Mouse (Mus musculus) midbrain, embryonic 16.5 days (tissue): Measurements from ENCODE around the gene Casz1. TPM values are rescaled to one million over a fixed set of nuclear protein-coding genes. Genes with fewer than 3 reads are reported as not detected.

ENCODE experiments used
- ATAC-seq: fragments of 200-750 bp; cut with Nextera tagmentation; 2 replicates; pipeline ENCODE4 v1.8.0; 2017; ENCODE audit warnings: moderate TSS enrichment
- H3K27ac ChIP-seq: fragments of 300-500 bp; sonication (generic); 2 replicates; pipeline ENCODE4 v1.5.1; 2014; ENCODE audit warnings: mild to moderate bottlenecking, low read length, mixed read lengths
- H3K27me3 ChIP-seq: fragments of 300-500 bp; sonication (generic); 2 replicates; pipeline ENCODE4 v1.6.1; 2014; ENCODE audit warnings: low read depth, low read length, mixed read lengths; ENCODE audit not compliant: control insufficient read depth, insufficient read depth
- H3K36me3 ChIP-seq: fragments of 300-500 bp; sonication (generic); 2 replicates; pipeline ENCODE4 v1.6.1; 2014; ENCODE audit warnings: mild to moderate bottlenecking, low read length, moderate library complexity, mixed read lengths; ENCODE audit not compliant: control insufficient read depth, insufficient read depth
- H3K4me1 ChIP-seq: fragments of 300-500 bp; sonication (generic); 2 replicates; pipeline ENCODE4 v1.6.1; 2014; ENCODE audit warnings: mild to moderate bottlenecking, low read length, mixed read lengths; ENCODE audit not compliant: control insufficient read depth, insufficient read depth
- H3K4me2 ChIP-seq: fragments of 300-500 bp; sonication (generic); 2 replicates; pipeline ENCODE4 v1.6.1; 2014; ENCODE audit warnings: mild to moderate bottlenecking, low read length, mixed read lengths
- H3K4me3 ChIP-seq: fragments of 300-500 bp; sonication (generic); 2 replicates; pipeline ENCODE4 v1.5.1; 2014; ENCODE audit warnings: low read depth, mild to moderate bottlenecking, low read length, moderate library complexity, mixed read lengths
- H3K9ac ChIP-seq: fragments of 300-500 bp; sonication (generic); 2 replicates; pipeline ENCODE4 v1.6.1; 2014; ENCODE audit warnings: low read depth, low read length, mixed read lengths
- H3K9me3 ChIP-seq: fragments of 300-500 bp; sonication (generic); replicated peaks from 2 replicates; pipeline ENCODE4 v1.6.1; 2014; ENCODE audit warnings: mild to moderate bottlenecking, low read length, mixed read lengths; ENCODE audit not compliant: control insufficient read depth, poor library complexity, severe bottlenecking
- WGBS: fragments of 180-500 bp; shearing (Covaris S2); extraction: QIAGEN DNeasy Blood & Tissue Kit; methylation state at CpG from one replicate; pipeline ENCODE4 v1.1.7; 2014; 5-methylcytosine and 5-hydroxymethylcytosine counted together
- polyA plus RNA-seq: library from polyadenylated mRNA; unstranded; fragments of >200 nt; fragmentation: Nextera tagmentation; extraction: Ambion mirVana; gene quantifications from 2 replicates; pipeline ENCODE4 v1.2.1, GENCODE M21; 2015

Casz1 gene
- polyA plus RNA-seq, 1 experiment from 2014 or later: 2.6 TPM

DNA sequence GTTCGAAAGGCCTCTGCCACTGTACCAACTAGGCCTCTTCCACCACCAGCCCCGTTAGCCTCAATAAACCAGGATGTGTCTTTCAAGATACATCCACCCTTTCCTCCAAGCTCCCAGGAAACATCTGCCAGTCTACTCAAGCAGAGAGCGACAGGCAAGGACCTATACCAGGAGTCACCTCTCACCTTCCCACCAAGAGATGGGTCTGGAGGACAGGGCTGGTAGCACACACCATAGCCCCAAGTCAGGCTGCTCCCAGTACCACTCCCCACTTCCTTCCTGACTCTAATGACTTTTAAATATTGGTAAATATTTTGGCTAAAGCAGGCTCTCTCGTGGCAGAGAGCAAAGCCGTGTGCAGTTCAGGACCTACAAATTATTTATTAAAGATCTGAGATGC, 77.6 kb downstream of the Casz1 start:
- Histone ChIP-seq H3K9me3 (no peaks in the 10 kb centered on the region), H3K9ac (no peak overlapping the region), H3K27me3 (peaks cover 29% of the 10 kb centered on the region), H3K4me3 (no peak overlapping the region), H3K4me2 (no peak overlapping the region), H3K27ac (no peak overlapping the region), H3K4me1 (peaks cover 21% of the 10 kb centered on the region), H3K36me3 (no peaks in the 10 kb centered on the region; the same call in 1 of the 2 replicates)
- 68% methylated on average over 5 of the region's 5 CpGs for WGBS
- no peak for ATAC-seq

DNA sequence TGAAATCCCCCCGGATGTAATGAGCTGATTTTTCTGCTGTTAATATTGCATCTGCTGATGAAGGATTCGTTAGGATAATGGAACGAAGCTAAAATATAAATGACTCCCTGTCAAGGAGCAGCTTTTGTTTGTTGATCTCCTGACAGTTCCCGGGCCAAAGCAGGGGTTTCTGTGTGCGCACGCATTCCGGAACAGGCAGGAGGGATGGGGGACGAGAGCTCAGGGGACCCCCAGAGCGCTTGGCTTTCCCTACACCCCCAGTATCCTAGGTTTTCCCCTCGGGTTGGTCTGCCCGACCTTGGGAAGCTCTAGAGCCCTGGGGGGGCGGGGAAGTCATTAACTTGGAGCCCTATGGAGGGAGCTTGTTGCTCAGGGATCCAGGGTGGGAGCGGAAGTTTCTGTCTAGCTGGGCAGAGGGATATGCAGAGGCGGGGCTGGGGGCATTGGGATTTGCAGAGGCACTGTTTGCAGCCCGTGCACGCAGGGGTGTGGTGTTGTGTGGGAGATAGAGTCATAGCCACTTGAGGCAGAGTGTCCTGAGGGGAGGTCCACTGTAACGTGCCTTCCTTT, 78.2 kb downstream of the Casz1 start:
- no peak overlapping the region for H3K27ac ChIP-seq
- H3K4me1 ChIP-seq: peaks cover 21% of the 10 kb centered on the region

DNA sequence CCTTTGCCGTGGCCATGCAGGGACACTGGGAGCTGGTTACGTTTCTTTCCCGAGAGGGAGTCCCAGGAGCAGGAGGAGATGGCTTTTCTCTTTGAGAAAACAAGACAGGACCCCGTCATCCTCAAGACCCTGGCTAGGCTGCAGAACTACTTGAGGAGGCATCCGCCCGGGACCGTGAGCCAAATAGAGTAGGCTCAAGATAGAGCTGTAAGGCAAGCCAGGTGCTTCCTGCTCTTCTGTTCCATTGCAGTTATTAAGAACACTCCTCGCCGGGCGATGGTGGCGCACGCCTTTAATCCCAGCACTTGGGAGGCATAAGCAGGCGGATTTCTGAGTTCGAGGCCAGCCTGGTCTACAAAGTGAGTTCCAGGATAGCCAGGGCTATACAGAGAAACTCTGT, 80.4 kb downstream of the Casz1 start:
- Histone ChIP-seq H3K4me3 (no peak overlapping the region), H3K4me1 (peaks cover 21% of the 10 kb centered on the region), H3K9me3 (no peaks in the 10 kb centered on the region), H3K27me3 (peaks cover 23% of the 10 kb centered on the region), H3K9ac (no peak overlapping the region), H3K36me3 (no peaks in the 10 kb centered on the region), H3K4me2 (no peak overlapping the region), H3K27ac (no peak overlapping the region)
- no peak for ATAC-seq
- 70% methylated on average over 14 of the region's 14 CpGs for WGBS

More for the DNA sequence above, 78.2 kb downstream of the Casz1 start:
- peaks cover 29% of the 10 kb centered on the region for H3K27me3 ChIP-seq
- peak overlapping the region; percentile 38 for H3K4me2 ChIP-seq
- no peaks in the 10 kb centered on the region for H3K9me3 ChIP-seq
- no peaks in the 10 kb centered on the region for H3K36me3 ChIP-seq
- no peak for ATAC-seq
- no peak overlapping the region for H3K4me3 ChIP-seq
- no peak overlapping the region for H3K9ac ChIP-seq
- WGBS: 13% methylated on average over 17 of the region's 17 CpGs

DNA sequence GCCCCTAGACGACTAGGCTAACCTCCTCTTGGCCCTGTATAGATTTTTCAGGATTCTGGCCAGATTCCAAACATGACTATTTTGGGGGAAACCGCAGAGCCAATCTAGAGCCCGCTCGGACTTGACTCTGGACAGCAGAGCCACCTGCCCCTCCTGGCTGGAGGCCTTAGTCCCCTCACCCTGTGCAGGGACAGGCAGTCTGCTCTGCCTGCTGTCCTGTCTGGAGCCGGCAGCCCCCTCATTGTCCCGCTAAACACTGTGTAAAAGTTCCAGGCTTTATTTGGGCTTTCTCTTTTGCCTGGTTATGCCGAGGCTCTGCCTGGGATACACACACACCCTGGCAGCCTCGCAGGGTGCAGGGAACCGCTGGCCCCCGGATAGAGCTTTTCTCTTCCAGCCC, 81.2 kb downstream of the Casz1 start:
- H3K4me1 ChIP-seq: peaks cover 21% of the 10 kb centered on the region
- no peak overlapping the region for H3K4me3 ChIP-seq
- no peaks in the 10 kb centered on the region for H3K36me3 ChIP-seq
- H3K9me3 ChIP-seq: no peaks in the 10 kb centered on the region
- H3K27me3 ChIP-seq: peaks cover 26% of the 10 kb centered on the region
- H3K9ac ChIP-seq: no peak overlapping the region
- 8% methylated on average over 10 of the region's 10 CpGs for WGBS
- no peak overlapping the region for H3K4me2 ChIP-seq
- ATAC-seq: peak; percentile 64
- no peak overlapping the region for H3K27ac ChIP-seq

DNA sequence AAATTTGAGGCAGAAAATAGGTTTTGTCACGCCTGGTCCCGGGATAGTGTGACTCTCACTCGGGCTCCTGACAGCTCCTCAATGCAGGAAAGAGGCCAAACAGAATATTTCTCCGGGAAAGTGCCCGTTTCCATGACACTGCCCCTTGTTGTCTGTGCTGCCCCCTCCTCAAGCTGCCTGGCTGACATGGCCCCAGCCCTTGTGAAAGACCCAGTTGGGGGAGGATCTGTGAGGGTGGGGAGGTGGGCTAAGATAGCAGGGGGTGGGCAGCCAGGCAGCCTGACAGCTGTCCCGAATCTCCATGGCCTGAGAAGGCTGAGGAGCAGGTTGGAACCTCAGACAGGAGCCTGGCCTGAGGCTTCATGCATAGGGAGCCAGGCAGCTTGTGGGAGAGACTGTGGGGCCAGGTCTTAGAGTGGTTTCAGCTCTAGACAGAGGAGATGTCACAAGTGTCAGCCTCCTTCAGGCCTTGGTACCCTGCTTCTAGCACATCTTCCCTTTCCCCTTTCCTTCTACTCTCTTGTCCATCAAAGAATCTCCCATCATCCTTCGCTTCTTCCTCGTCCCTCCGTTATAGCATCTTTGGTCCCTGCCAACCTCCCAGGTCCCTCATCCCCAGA, 81.8 kb downstream of the Casz1 start:
- H3K4me3 ChIP-seq: no peak overlapping the region
- H3K27ac ChIP-seq: no peak overlapping the region
- no peaks in the 10 kb centered on the region for H3K9me3 ChIP-seq
- peak; percentile 43 for ATAC-seq
- no peaks in the 10 kb centered on the region for H3K36me3 ChIP-seq
- no peak overlapping the region for H3K9ac ChIP-seq
- 18% methylated on average over 9 of the region's 9 CpGs for WGBS
- H3K4me2 ChIP-seq: no peak overlapping the region
- peaks cover 22% of the 10 kb centered on the region for H3K27me3 ChIP-seq
- H3K4me1 ChIP-seq: peaks cover 22% of the 10 kb centered on the region

DNA sequence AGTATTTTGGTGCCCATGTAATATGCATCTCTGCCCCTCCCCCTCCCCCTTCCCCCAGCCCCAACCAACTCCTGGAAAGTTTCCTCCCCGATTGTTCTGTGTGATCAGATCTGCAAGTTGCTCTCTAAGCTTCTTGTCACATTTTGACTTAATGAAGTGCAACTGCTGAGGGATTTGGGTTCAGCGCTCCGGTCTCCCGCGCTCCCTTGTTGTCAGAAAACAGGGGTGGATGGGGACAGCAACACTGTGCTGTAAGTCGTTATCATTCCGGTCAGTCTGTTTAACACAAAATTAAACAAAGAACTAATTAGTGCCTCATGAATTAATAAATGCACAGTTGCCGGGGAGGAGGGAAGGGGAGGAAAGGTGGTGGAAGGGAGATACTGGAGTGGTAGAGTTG, 84.0 kb downstream of the Casz1 start:
- Histone ChIP-seq H3K36me3 (no peaks in the 10 kb centered on the region), H3K27me3 (peaks cover 4% of the 10 kb centered on the region; the same call in 1 of the 2 replicates), H3K4me1 (peaks cover 15% of the 10 kb centered on the region), H3K27ac (no peak overlapping the region), H3K9ac (no peak overlapping the region), H3K4me2 (no peak overlapping the region), H3K9me3 (no peaks in the 10 kb centered on the region), H3K4me3 (no peak overlapping the region)
- ATAC-seq: no peak
- WGBS: 9% methylated on average over 8 of the region's 8 CpGs

DNA sequence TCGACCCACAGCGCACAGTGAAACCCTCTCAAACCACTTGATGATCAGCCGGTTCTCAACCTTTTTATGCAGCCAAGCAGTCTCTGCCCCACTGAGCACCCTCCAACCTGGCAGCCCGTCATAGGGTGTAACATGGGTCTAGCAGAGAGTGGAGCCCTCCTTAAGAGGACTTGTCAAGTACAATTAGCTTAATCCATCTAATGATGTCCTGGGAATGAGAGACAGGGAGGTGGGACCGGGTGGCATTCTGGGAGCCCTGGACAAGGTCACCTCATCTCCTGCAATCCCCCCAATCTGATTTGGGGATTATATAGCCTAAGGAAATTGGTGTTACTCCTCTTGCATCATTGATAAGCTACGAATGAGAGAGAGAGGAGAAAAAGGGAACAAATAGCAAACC, 84.8 kb downstream of the Casz1 start:
- WGBS: 47% methylated on average over 6 of the region's 6 CpGs
- no peaks in the 10 kb centered on the region for H3K9me3 ChIP-seq
- peaks cover 4% of the 10 kb centered on the region; the same call in 1 of the 2 replicates for H3K27me3 ChIP-seq
- no peak overlapping the region for H3K27ac ChIP-seq
- no peak for ATAC-seq
- no peak overlapping the region for H3K4me3 ChIP-seq
- H3K4me1 ChIP-seq: peaks cover 15% of the 10 kb centered on the region
- H3K4me2 ChIP-seq: no peak overlapping the region
- H3K9ac ChIP-seq: no peak overlapping the region
- no peaks in the 10 kb centered on the region for H3K36me3 ChIP-seq

DNA sequence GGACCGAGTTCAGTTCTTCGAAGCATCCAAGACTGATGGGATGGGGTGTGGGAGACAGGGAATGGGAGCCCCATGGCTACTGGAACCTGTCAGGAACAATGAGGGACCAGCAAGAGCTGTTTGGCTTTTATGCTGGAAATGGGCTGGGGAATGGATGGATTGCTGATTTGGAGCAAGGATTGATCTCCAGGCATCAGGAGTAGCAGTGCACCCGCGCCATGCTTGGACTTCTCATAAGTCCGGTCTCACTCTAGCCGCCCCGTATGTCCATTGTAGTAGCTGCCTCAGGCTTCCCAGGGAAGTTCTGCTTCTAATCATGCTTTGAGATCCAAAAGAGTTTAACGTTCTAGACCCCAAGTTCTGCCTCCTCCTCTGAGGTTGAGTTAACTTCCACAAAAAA, 86.2 kb downstream of the Casz1 start:
- H3K36me3 ChIP-seq: no peaks in the 10 kb centered on the region
- H3K9me3 ChIP-seq: no peaks in the 10 kb centered on the region
- peak overlapping the region; percentile 33 for H3K4me3 ChIP-seq
- no peak overlapping the region for H3K9ac ChIP-seq
- H3K4me1 ChIP-seq: peaks cover 18% of the 10 kb centered on the region
- H3K27ac ChIP-seq: no peak overlapping the region
- no peak for ATAC-seq
- 43% methylated on average over 8 of the region's 8 CpGs for WGBS
- peaks cover 4% of the 10 kb centered on the region; the same call in 1 of the 2 replicates for H3K27me3 ChIP-seq
- peak overlapping the region; percentile 57 for H3K4me2 ChIP-seq
